Mouse (Mus musculus): ENCODE measurements around the gene Gatad2a. TPM values are rescaled to one million over a fixed set of nuclear protein-coding genes. Genes with fewer than 3 reads are reported as not detected.
"Not testable (repeated sequence)": the region's sequence is repeated elsewhere in the genome, so short reads cannot be mapped to it uniquely, and the experiment has no call there.

Gatad2a gene
- polyA plus RNA-seq, 1 experiment from 2014 or later: 24.8 TPM

GRCm38 (mm10) chr8:70010796-70011195, 14.6 kb upstream of the Gatad2a start:
- not testable (repeated sequence) for H3K4me3 ChIP-seq (replicated peaks); H3K36me3 ChIP-seq; H3K27me3 ChIP-seq (replicated peaks); ATAC-seq (ENCODE audit: low FRiP score); H3K4me1 ChIP-seq; H3K4me2 ChIP-seq; H3K27ac ChIP-seq (replicated peaks); H3K9me3 ChIP-seq (replicated peaks); H3K9ac ChIP-seq (replicated peaks)
- 93% methylated on average over 14 of the region's 14 CpGs for WGBS

GRCm38 (mm10) chr8:70005178-70005577, 9.0 kb upstream of the Gatad2a start:
- H3K4me1 ChIP-seq: no peaks in the 10 kb centered on the region; the same call in 1 of the 2 replicates
- H3K9me3 ChIP-seq (replicated peaks): no peaks in the 10 kb centered on the region
- no peaks in the 10 kb centered on the region for H3K27me3 ChIP-seq (replicated peaks)
- H3K4me2 ChIP-seq: no peak overlapping the region
- ATAC-seq (ENCODE audit: low FRiP score): no peak
- H3K36me3 ChIP-seq: no peaks in the 10 kb centered on the region
- no peak overlapping the region for H3K9ac ChIP-seq (replicated peaks)
- 51% methylated on average over 2 of the region's 2 CpGs for WGBS
- H3K4me3 ChIP-seq (replicated peaks): no peak overlapping the region
- no peak overlapping the region for H3K27ac ChIP-seq (replicated peaks)

GRCm38 (mm10) chr8:70004345-70004744, 8.2 kb upstream of the Gatad2a start:
- Histone ChIP-seq H3K4me2 (no peak overlapping the region), H3K27me3 (replicated peaks) (no peaks in the 10 kb centered on the region), H3K9me3 (replicated peaks) (no peaks in the 10 kb centered on the region), H3K4me3 (replicated peaks) (no peak overlapping the region), H3K27ac (replicated peaks) (no peak overlapping the region), H3K4me1 (no peaks in the 10 kb centered on the region; the same call in 1 of the 2 replicates), H3K36me3 (no peaks in the 10 kb centered on the region), H3K9ac (replicated peaks) (no peak overlapping the region)
- no peak for ATAC-seq (ENCODE audit: low FRiP score)

GRCm38 (mm10) chr8:70003204-70003657, 7.0 kb upstream of the Gatad2a start:
- H3K4me1 ChIP-seq: no peaks in the 10 kb centered on the region; the same call in 1 of the 2 replicates
- no peak overlapping the region for H3K4me2 ChIP-seq
- 64% methylated on average over 4 of the region's 4 CpGs for WGBS
- no peak overlapping the region for H3K4me3 ChIP-seq (replicated peaks)
- no peaks in the 10 kb centered on the region for H3K36me3 ChIP-seq
- ATAC-seq (ENCODE audit: low FRiP score): no peak
- no peaks in the 10 kb centered on the region for H3K27me3 ChIP-seq (replicated peaks)
- H3K27ac ChIP-seq (replicated peaks): no peak overlapping the region
- no peaks in the 10 kb centered on the region for H3K9me3 ChIP-seq (replicated peaks)
- no peak overlapping the region for H3K9ac ChIP-seq (replicated peaks)

GRCm38 (mm10) chr8:70001892-70002191, 5.7 kb upstream of the Gatad2a start:
- H3K36me3 ChIP-seq; H3K9me3 ChIP-seq (replicated peaks); H3K4me3 ChIP-seq (replicated peaks); H3K27ac ChIP-seq (replicated peaks); H3K27me3 ChIP-seq (replicated peaks); ATAC-seq (ENCODE audit: low FRiP score); H3K4me1 ChIP-seq; H3K4me2 ChIP-seq; H3K9ac ChIP-seq (replicated peaks): not testable (repeated sequence)
- WGBS: 47% methylated on average over 7 of the region's 7 CpGs

GRCm38 (mm10) chr8:70001176-70001891, 5.2 kb upstream of the Gatad2a start:
- Histone ChIP-seq H3K4me1 (peaks cover 5% of the 10 kb centered on the region), H3K36me3 (no peaks in the 10 kb centered on the region), H3K27me3 (replicated peaks) (no peaks in the 10 kb centered on the region), H3K27ac (replicated peaks) (no peak overlapping the region), H3K4me3 (replicated peaks) (no peak overlapping the region), H3K4me2 (peak overlapping the region; percentile 43), H3K9me3 (replicated peaks) (no peaks in the 10 kb centered on the region), H3K9ac (replicated peaks) (no peak overlapping the region)
- 3% methylated on average over 16 of the region's 16 CpGs for WGBS
- no peak for ATAC-seq (ENCODE audit: low FRiP score)

- no peaks in the 10 kb centered on the region for H3K27me3 ChIP-seq (replicated peaks)
- 89% methylated on average over 2 of the region's 2 CpGs for WGBS
- ATAC-seq (ENCODE audit: low FRiP score): no peak
Observed at GRCm38 (mm10) chr8:70000226-70000625, 4.0 kb upstream of the Gatad2a start.

GRCm38 (mm10) chr8:69999236-69999635, 3.1 kb upstream of the Gatad2a start:
- whole genome bisulfite sequencing: 94% methylated on average over 4 of the region's 4 CpGs

More at GRCm38 (mm10) chr8:70000226-70000625, 4.0 kb upstream of the Gatad2a start:
- no peak overlapping the region for H3K27ac ChIP-seq (replicated peaks)
- no peak overlapping the region for H3K4me2 ChIP-seq
- H3K9ac ChIP-seq (replicated peaks): no peak overlapping the region
- H3K9me3 ChIP-seq (replicated peaks): no peaks in the 10 kb centered on the region
- H3K36me3 ChIP-seq: no peaks in the 10 kb centered on the region
- H3K4me3 ChIP-seq (replicated peaks): no peak overlapping the region
- peaks cover 9% of the 10 kb centered on the region for H3K4me1 ChIP-seq

GRCm38 (mm10) chr8:69998706-69999105, 2.5 kb upstream of the Gatad2a start:
- H3K9me3 ChIP-seq (replicated peaks): no peaks in the 10 kb centered on the region
- 97% methylated on average over 3 of the region's 3 CpGs for WGBS
- H3K4me3 ChIP-seq (replicated peaks): no peak overlapping the region
- no peak for ATAC-seq (ENCODE audit: low FRiP score)
- no peak overlapping the region for H3K27ac ChIP-seq (replicated peaks)
- no peak overlapping the region for H3K9ac ChIP-seq (replicated peaks)
- peaks cover 20% of the 10 kb centered on the region for H3K4me1 ChIP-seq
- no peaks in the 10 kb centered on the region for H3K27me3 ChIP-seq (replicated peaks)
- H3K36me3 ChIP-seq: no peaks in the 10 kb centered on the region
- H3K4me2 ChIP-seq: no peak overlapping the region

More at GRCm38 (mm10) chr8:69999236-69999635, 3.1 kb upstream of the Gatad2a start:
- no peak overlapping the region for H3K4me2 ChIP-seq
- H3K9ac ChIP-seq (replicated peaks): no peak overlapping the region
- no peak overlapping the region for H3K27ac ChIP-seq (replicated peaks)
- H3K36me3 ChIP-seq: no peaks in the 10 kb centered on the region
- no peaks in the 10 kb centered on the region for H3K9me3 ChIP-seq (replicated peaks)
- H3K27me3 ChIP-seq (replicated peaks): no peaks in the 10 kb centered on the region
- ATAC-seq (ENCODE audit: low FRiP score): no peak
- H3K4me3 ChIP-seq (replicated peaks): no peak overlapping the region
- H3K4me1 ChIP-seq: peaks cover 17% of the 10 kb centered on the region

GRCm38 (mm10) chr8:69996589-69997285, 553 bp upstream of the Gatad2a start:
- peak overlapping the region; percentile 70 for H3K9ac ChIP-seq (replicated peaks)
- 3% methylated on average over 33 of the region's 35 CpGs for WGBS
- H3K27ac ChIP-seq (replicated peaks): peak overlapping the region; percentile 84
- peaks cover 20% of the 10 kb centered on the region for H3K4me1 ChIP-seq
- peak overlapping the region; percentile 94 for H3K4me2 ChIP-seq
- H3K4me3 ChIP-seq (replicated peaks): peak overlapping the region; percentile 92
- ATAC-seq (ENCODE audit: low FRiP score): no peak
- H3K36me3 ChIP-seq: no peaks in the 10 kb centered on the region
- no peaks in the 10 kb centered on the region for H3K27me3 ChIP-seq (replicated peaks)
- no peaks in the 10 kb centered on the region for H3K9me3 ChIP-seq (replicated peaks)

- no peak for ATAC-seq (ENCODE audit: low FRiP score)
Observed at GRCm38 (mm10) chr8:69995422-69995775, 785 bp downstream of the Gatad2a start.

GRCm38 (mm10) chr8:69988936-69989335, 7.2 kb downstream of the Gatad2a start:
- H3K36me3 ChIP-seq; H3K9me3 ChIP-seq (replicated peaks); H3K9ac ChIP-seq (replicated peaks); H3K4me2 ChIP-seq; H3K27me3 ChIP-seq (replicated peaks); H3K4me3 ChIP-seq (replicated peaks); H3K4me1 ChIP-seq; ATAC-seq (ENCODE audit: low FRiP score); H3K27ac ChIP-seq (replicated peaks): not testable (repeated sequence)
- 94% methylated on average over 6 of the region's 7 CpGs for WGBS

More at GRCm38 (mm10) chr8:69995422-69995775, 785 bp downstream of the Gatad2a start:
- Histone ChIP-seq H3K4me3 (replicated peaks) (peak overlapping the region; percentile 92), H3K9me3 (replicated peaks) (no peaks in the 10 kb centered on the region), H3K4me1 (peaks cover 20% of the 10 kb centered on the region), H3K27ac (replicated peaks) (peak overlapping the region; percentile 80), H3K36me3 (no peaks in the 10 kb centered on the region), H3K27me3 (replicated peaks) (no peaks in the 10 kb centered on the region), H3K4me2 (peak overlapping the region; percentile 94), H3K9ac (replicated peaks) (peak overlapping the region; percentile 75)
- WGBS: 0% methylated on average over 7 of the region's 7 CpGs

Data from neural tube, embryonic 15.5 days (tissue).